Mouse (Mus musculus) hindbrain, embryonic 12.5 days (tissue): ENCODE measurements at regions not wholly inside any gene's neighbourhood (a gene's known extent, or its start where the extent isn't known, plus 50 kb on each side); places are given as distances from the start of the nearest gene placed in this dataset.
"Not testable (repeated sequence)": the region's sequence is repeated elsewhere in the genome, so short reads cannot be mapped to it uniquely, and the experiment has no call there.

Source experiments
- ATAC-seq: fragments of 200-750 bp; cut with Nextera tagmentation; 2 replicates; pipeline ENCODE4 v1.8.0; 2017; ENCODE audit warnings: moderate TSS enrichment; ENCODE audit not compliant: low FRiP score
- H3K27ac ChIP-seq: fragments of 300-500 bp; sonication (generic); 2 replicates; pipeline ENCODE4 v1.5.1; 2016; ENCODE audit warnings: mild to moderate bottlenecking
- H3K27me3 ChIP-seq: fragments of 300-500 bp; sonication (generic); 2 replicates; pipeline ENCODE4 v1.6.1; 2016; ENCODE audit warnings: mild to moderate bottlenecking
- H3K36me3 ChIP-seq: fragments of 300-500 bp; sonication (generic); 2 replicates; pipeline ENCODE4 v1.6.1; 2016; ENCODE audit warnings: mild to moderate bottlenecking
- H3K4me1 ChIP-seq: fragments of 300-500 bp; sonication (generic); 2 replicates; pipeline ENCODE4 v1.6.1; 2016
- H3K4me2 ChIP-seq: fragments of 300-500 bp; sonication (generic); replicated peaks from 2 replicates; pipeline ENCODE4 v1.6.1; 2016; ENCODE audit warnings: mild to moderate bottlenecking
- H3K4me3 ChIP-seq: fragments of 300-500 bp; sonication (generic); 2 replicates; pipeline ENCODE4 v1.5.1; 2016; ENCODE audit warnings: mild to moderate bottlenecking
- H3K9ac ChIP-seq: fragments of 300-500 bp; sonication (generic); 2 replicates; pipeline ENCODE4 v1.6.1; 2016; ENCODE audit warnings: mild to moderate bottlenecking, moderate library complexity
- H3K9me3 ChIP-seq: fragments of 300-500 bp; sonication (generic); replicated peaks from 2 replicates; pipeline ENCODE4 v1.6.1; 2016; ENCODE audit warnings: mild to moderate bottlenecking
- WGBS: fragments of 180-500 bp; shearing (Covaris S2); methylation state at CpG from one replicate; pipeline ENCODE4 v1.1.7; 2016; 5-methylcytosine and 5-hydroxymethylcytosine counted together

DNA sequence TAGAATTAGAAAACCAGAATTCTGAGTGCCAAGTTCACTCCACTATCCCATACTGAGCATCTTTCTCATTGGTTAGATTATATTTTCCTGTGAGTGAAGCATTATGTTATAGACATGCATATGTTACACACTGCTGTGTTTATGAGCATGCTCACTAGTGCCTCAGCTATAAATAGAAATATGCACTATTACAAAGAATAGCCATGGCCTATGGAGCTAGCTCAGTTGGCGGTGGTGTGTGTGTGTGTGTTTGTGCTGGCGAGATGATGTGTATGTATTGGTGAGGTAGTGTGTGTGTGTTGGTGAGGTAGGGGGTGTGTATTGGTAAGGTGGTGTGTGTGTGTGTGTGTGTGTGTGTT is 106.2 kb downstream of the Sec31a start:
- no peaks in the 10 kb centered on the region for H3K36me3 ChIP-seq
- H3K27ac ChIP-seq: no peak overlapping the region
- ATAC-seq: no peak
- H3K4me3 ChIP-seq: no peak overlapping the region
- H3K4me2 ChIP-seq: no peak overlapping the region
- H3K9ac ChIP-seq: no peak overlapping the region
- 0 out of 2 replicates have a peak, but pooled peaks cover 2% of the 10 kb centered on the region for H3K4me1 ChIP-seq
- no peaks in the 10 kb centered on the region for H3K27me3 ChIP-seq
- no peaks in the 10 kb centered on the region for H3K9me3 ChIP-seq
- 95% methylated on average over 2 of the region's 2 CpGs for WGBS

GRCm38 (mm10) chr5:100309071-100309806 is 106.8 kb downstream of the Sec31a start:
- H3K9me3 ChIP-seq: no peaks in the 10 kb centered on the region
- no peaks in the 10 kb centered on the region for H3K27me3 ChIP-seq
- 0 out of 2 replicates have a peak, but pooled peaks cover 2% of the 10 kb centered on the region for H3K4me1 ChIP-seq
- no peak for ATAC-seq
- no peak overlapping the region for H3K4me3 ChIP-seq
- no peak overlapping the region for H3K4me2 ChIP-seq
- no peak overlapping the region for H3K9ac ChIP-seq
- no peak overlapping the region for H3K27ac ChIP-seq
- WGBS: 67% methylated on average over 17 of the region's 17 CpGs
- no peaks in the 10 kb centered on the region for H3K36me3 ChIP-seq

GRCm38 (mm10) chr5:100304403-100304802 is 111.6 kb downstream of the Sec31a start:
- no peaks in the 10 kb centered on the region for H3K4me1 ChIP-seq
- H3K36me3 ChIP-seq: no peaks in the 10 kb centered on the region
- ATAC-seq: no peak
- H3K9ac ChIP-seq: no peak overlapping the region
- H3K4me3 ChIP-seq: no peak overlapping the region
- no peak overlapping the region for H3K4me2 ChIP-seq
- 0 out of 2 replicates have a peak, but pooled peaks cover 3% of the 10 kb centered on the region for H3K9me3 ChIP-seq
- H3K27ac ChIP-seq: no peak overlapping the region
- WGBS: 81% methylated on average over 3 of the region's 3 CpGs
- H3K27me3 ChIP-seq: no peaks in the 10 kb centered on the region

GRCm38 (mm10) chr5:100302068-100302775 is 113.8 kb downstream of the Sec31a start:
- Histone ChIP-seq H3K4me3 (no peak overlapping the region), H3K27ac (no peak overlapping the region), H3K9ac (no peak overlapping the region), H3K9me3 (0 out of 2 replicates have a peak, but pooled peaks cover 8% of the 10 kb centered on the region), H3K36me3 (no peaks in the 10 kb centered on the region), H3K4me1 (no peaks in the 10 kb centered on the region), H3K27me3 (no peaks in the 10 kb centered on the region), H3K4me2 (no peak overlapping the region)
- no peak for ATAC-seq
- WGBS: 76% methylated on average over 17 of the region's 17 CpGs

GRCm38 (mm10) chr5:100299141-100299540 is 116.9 kb downstream of the Sec31a start:
- no peak overlapping the region for H3K27ac ChIP-seq
- WGBS: 87% methylated on average over 4 of the region's 4 CpGs
- no peaks in the 10 kb centered on the region for H3K27me3 ChIP-seq

GRCm38 (mm10) chr5:100294189-100294588 is 121.8 kb downstream of the Sec31a start:
- Histone ChIP-seq H3K27ac (no peak overlapping the region), H3K27me3 (no peaks in the 10 kb centered on the region), H3K4me3 (no peak overlapping the region), H3K4me1 (no peaks in the 10 kb centered on the region), H3K36me3 (no peaks in the 10 kb centered on the region), H3K4me2 (no peak overlapping the region), H3K9me3 (0 out of 2 replicates have a peak, but pooled peaks cover 5% of the 10 kb centered on the region), H3K9ac (no peak overlapping the region)
- 84% methylated on average over 7 of the region's 7 CpGs for WGBS
- ATAC-seq: no peak

More at GRCm38 (mm10) chr5:100299141-100299540, 116.9 kb downstream of the Sec31a start:
- no peak for ATAC-seq
- Histone ChIP-seq H3K4me2 (no peak overlapping the region), H3K36me3 (no peaks in the 10 kb centered on the region), H3K4me3 (no peak overlapping the region), H3K9me3 (0 out of 2 replicates have a peak, but pooled peaks cover 8% of the 10 kb centered on the region), H3K9ac (no peak overlapping the region), H3K4me1 (no peaks in the 10 kb centered on the region)

GRCm38 (mm10) chr5:100280215-100280614 is 120.6 kb upstream of the Tmem150c start:
- 81% methylated on average over 4 of the region's 4 CpGs for WGBS
- H3K4me1 ChIP-seq: no peaks in the 10 kb centered on the region
- ATAC-seq: no peak

DNA sequence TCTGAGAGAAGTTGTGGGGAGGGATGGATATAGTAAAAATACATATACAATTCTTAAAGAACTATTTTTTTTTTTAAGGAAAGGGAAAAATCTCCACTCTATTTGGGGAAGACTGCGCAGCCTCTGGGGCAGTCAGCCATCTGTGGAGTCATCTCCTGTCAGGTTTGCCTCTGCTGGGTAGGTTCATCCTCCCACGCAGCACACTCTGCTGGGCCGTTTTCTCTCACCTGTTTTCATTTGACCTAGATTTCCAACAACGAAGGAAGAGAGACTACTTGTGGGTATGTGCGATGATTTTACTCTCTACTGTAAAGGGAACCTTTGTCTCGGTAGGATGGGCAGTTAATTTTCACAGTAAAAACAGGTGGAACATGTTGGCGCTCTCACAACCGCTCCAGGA is 119.9 kb upstream of the Tmem150c start:
- Histone ChIP-seq H3K36me3 (no peaks in the 10 kb centered on the region), H3K27ac (no peak overlapping the region), H3K27me3 (no peaks in the 10 kb centered on the region), H3K4me1 (no peaks in the 10 kb centered on the region), H3K9me3 (no peaks in the 10 kb centered on the region), H3K9ac (no peak overlapping the region), H3K4me3 (no peak overlapping the region), H3K4me2 (no peak overlapping the region)
- 94% methylated on average over 8 of the region's 8 CpGs for WGBS
- ATAC-seq: no peak

More at GRCm38 (mm10) chr5:100280215-100280614, 120.6 kb upstream of the Tmem150c start:
- Histone ChIP-seq H3K9ac (no peak overlapping the region), H3K36me3 (no peaks in the 10 kb centered on the region), H3K4me3 (no peak overlapping the region), H3K9me3 (no peaks in the 10 kb centered on the region), H3K4me2 (no peak overlapping the region), H3K27ac (no peak overlapping the region), H3K27me3 (no peaks in the 10 kb centered on the region)

GRCm38 (mm10) chr5:100274674-100275073 is 115.1 kb upstream of the Tmem150c start:
- 72% methylated on average over 4 of the region's 4 CpGs for WGBS
- Histone ChIP-seq H3K9me3 (no peaks in the 10 kb centered on the region), H3K27ac (no peak overlapping the region), H3K36me3 (no peaks in the 10 kb centered on the region), H3K4me1 (no peaks in the 10 kb centered on the region), H3K4me3 (no peak overlapping the region), H3K4me2 (no peak overlapping the region), H3K27me3 (no peaks in the 10 kb centered on the region), H3K9ac (no peak overlapping the region)
- ATAC-seq: no peak

DNA sequence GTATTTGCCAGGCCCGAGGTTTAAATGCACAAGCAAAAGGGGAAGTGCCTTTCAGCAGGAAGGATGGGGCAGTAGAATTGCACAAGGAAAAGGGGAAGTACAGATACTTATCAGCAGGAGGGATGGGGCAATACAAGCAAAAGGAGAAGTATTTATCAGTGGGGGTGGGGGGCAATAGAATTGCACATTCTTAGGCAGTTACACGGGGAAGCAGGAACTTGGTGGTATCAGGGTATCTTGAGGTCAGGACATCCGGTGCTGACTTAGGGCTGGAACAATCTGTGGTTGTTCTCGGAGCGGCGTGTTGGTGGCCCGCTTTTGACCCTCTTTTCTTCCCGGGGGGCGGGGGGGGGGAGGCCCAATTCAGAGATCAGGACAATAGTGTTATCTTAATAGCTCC is 112.4 kb upstream of the Tmem150c start:
- H3K4me2 ChIP-seq, H3K4me1 ChIP-seq, H3K27ac ChIP-seq, H3K9me3 ChIP-seq, H3K36me3 ChIP-seq, H3K9ac ChIP-seq, H3K27me3 ChIP-seq, ATAC-seq, H3K4me3 ChIP-seq: not testable (repeated sequence)
- WGBS: 81% methylated on average over 5 of the region's 9 CpGs

GRCm38 (mm10) chr5:100270841-100271686 is 111.5 kb upstream of the Tmem150c start:
- no peaks in the 10 kb centered on the region for H3K9me3 ChIP-seq
- ATAC-seq: no peak
- H3K27ac ChIP-seq: no peak overlapping the region
- H3K4me3 ChIP-seq: no peak overlapping the region
- no peaks in the 10 kb centered on the region for H3K27me3 ChIP-seq
- H3K4me1 ChIP-seq: peaks cover 4% of the 10 kb centered on the region; the same call in 1 of the 2 replicates
- H3K4me2 ChIP-seq: no peak overlapping the region
- no peaks in the 10 kb centered on the region for H3K36me3 ChIP-seq
- H3K9ac ChIP-seq: no peak overlapping the region
- WGBS: 57% methylated on average over 12 of the region's 12 CpGs
